9 mouse cellular contexts compared by ENCODE assay signal in genomic region chr6:12315070-12315909, GRCm38 (mm10).
DNase-seq lines count a peak whose midpoint lies in the region; ATAC-seq lines count a peak whose summit lies in the region.
"Had no signal": no experiment of that assay in that cellular context is flagged by ENCODE, and none has a peak within 500 bp of the region (broad histone marks: within the 10 kb centered on the region; RNA-seq: fewer than 3 reads in every experiment).

No protein-coding gene starts in this region.

- H3K9ac ChIP-seq in embryonic facial prominence, embryonic 11.5 days (replicated peaks; ENCODE audit: low read length): no peak overlapping the region
- H3K9ac ChIP-seq in hindbrain, embryonic 14.5 days: no peak overlapping the region
- H3K9ac ChIP-seq in neural tube, embryonic 13.5 days: no peak overlapping the region

- H3K9me3 ChIP-seq in embryonic facial prominence, embryonic 11.5 days (replicated peaks; ENCODE audit: control insufficient read depth, low read length): no peaks in the 10 kb centered on the region
- no peaks in the 10 kb centered on the region for H3K9me3 ChIP-seq in embryonic facial prominence, embryonic 10.5 days
- no peaks in the 10 kb centered on the region for H3K9me3 ChIP-seq in hindbrain, embryonic 14.5 days (ENCODE audit: control insufficient read depth, low read length)
- H3K9me3 ChIP-seq in neural tube, embryonic 13.5 days: no peaks in the 10 kb centered on the region

- 56% methylated on average over 7 of the region's 7 CpGs for whole genome bisulfite sequencing in embryonic facial prominence, embryonic 11.5 days
- 62% methylated on average over 7 of the region's 7 CpGs for WGBS in embryonic facial prominence, embryonic 10.5 days
- WGBS in hindbrain, embryonic 14.5 days: 58% methylated on average over 7 of the region's 7 CpGs
- WGBS in neural tube, embryonic 13.5 days: 54% methylated on average over 7 of the region's 7 CpGs

- no peak overlapping the region for H3K4me3 ChIP-seq in embryonic facial prominence, embryonic 11.5 days (ENCODE audit: low read depth, low read length)
- no peak overlapping the region for H3K4me3 ChIP-seq in embryonic facial prominence, embryonic 10.5 days
- H3K4me3 ChIP-seq in hindbrain, embryonic 14.5 days (replicated peaks; ENCODE audit: low read length): no peak overlapping the region
- H3K4me3 ChIP-seq in neural tube, embryonic 13.5 days: no peak overlapping the region
- H3K4me3 ChIP-seq: myocyte had no signal

- no peaks in the 10 kb centered on the region for H3K36me3 ChIP-seq in embryonic facial prominence, embryonic 11.5 days (replicated peaks; ENCODE audit: control insufficient read depth, insufficient read depth, low read depth, low read length)
- H3K36me3 ChIP-seq in embryonic facial prominence, embryonic 10.5 days (replicated peaks): no peaks in the 10 kb centered on the region
- H3K36me3 ChIP-seq in hindbrain, embryonic 14.5 days (replicated peaks; ENCODE audit: control insufficient read depth, insufficient read depth): 0 out of 2 replicates have a peak, but pooled peaks cover 2% of the 10 kb centered on the region
- H3K36me3 ChIP-seq in neural tube, embryonic 13.5 days: peaks cover 8% of the 10 kb centered on the region; the same call in 1 of the 2 replicates

- H3K4me2 ChIP-seq in embryonic facial prominence, embryonic 11.5 days (ENCODE audit: low read depth, low read length): no peak overlapping the region
- H3K4me2 ChIP-seq in hindbrain, embryonic 14.5 days (replicated peaks): no peak overlapping the region
- no peak overlapping the region for H3K4me2 ChIP-seq in neural tube, embryonic 13.5 days

- ATAC-seq in embryonic facial prominence, embryonic 11.5 days (replicated peaks; ENCODE audit: insufficient number of reproducible peaks, low FRiP score, low TSS enrichment, low read depth): no peak
- peak; percentile 60; the same call in 1 of the 2 replicates for ATAC-seq in hindbrain, embryonic 14.5 days (ENCODE audit: low FRiP score)
- peak; percentile 53 for ATAC-seq in neural tube, embryonic 13.5 days (ENCODE audit: low read depth)

- DNase-seq in embryonic facial prominence, embryonic 11.5 days (ENCODE audit: low spot score): peak; percentile 63
- DNase-seq in embryonic facial prominence, embryonic 10.5 days (ENCODE audit: low spot score): no peak
- DNase-seq in right cerebral cortex, adult 2 months (ENCODE audit: low spot score in 2 of 2): peak; percentile 41 to 54
- no peak for DNase-seq in right cerebral cortex, postnatal 25 days
- peak; percentile 76 for DNase-seq in hindbrain, embryonic 14.5 days (ENCODE audit: low spot score)
- DNase-seq in urinary bladder, postnatal 4 days (ENCODE audit: low spot score in 2 of 2): no peak
- no peak for DNase-seq in adrenal gland, adult 2 months

- no peaks in the 10 kb centered on the region for H3K27me3 ChIP-seq in embryonic facial prominence, embryonic 11.5 days (ENCODE audit: control insufficient read depth, insufficient read depth, low read length)
- H3K27me3 ChIP-seq in embryonic facial prominence, embryonic 10.5 days (replicated peaks; ENCODE audit: low read depth, poor library complexity, severe bottlenecking): no peaks in the 10 kb centered on the region
- no peaks in the 10 kb centered on the region for H3K27me3 ChIP-seq in hindbrain, embryonic 14.5 days (ENCODE audit: control insufficient read depth, insufficient read depth, low read length)
- H3K27me3 ChIP-seq in neural tube, embryonic 13.5 days: no peaks in the 10 kb centered on the region

- H3K27ac ChIP-seq in embryonic facial prominence, embryonic 11.5 days (replicated peaks; ENCODE audit: low read depth, low read length): no peak overlapping the region
- H3K27ac ChIP-seq in embryonic facial prominence, embryonic 10.5 days (replicated peaks): no peak overlapping the region
- H3K27ac ChIP-seq in hindbrain, embryonic 14.5 days: no peak overlapping the region
- 0 out of 2 replicates have a peak overlapping the region, but pooled peaks have one; percentile 19 for H3K27ac ChIP-seq in neural tube, embryonic 13.5 days (replicated peaks)

- H3K4me1 ChIP-seq in embryonic facial prominence, embryonic 11.5 days (ENCODE audit: control insufficient read depth, insufficient read depth, low read length): no peaks in the 10 kb centered on the region
- H3K4me1 ChIP-seq in embryonic facial prominence, embryonic 10.5 days: no peaks in the 10 kb centered on the region
- H3K4me1 ChIP-seq in hindbrain, embryonic 14.5 days (replicated peaks; ENCODE audit: control insufficient read depth, insufficient read depth, low read length): no peaks in the 10 kb centered on the region
- no peaks in the 10 kb centered on the region for H3K4me1 ChIP-seq in neural tube, embryonic 13.5 days (replicated peaks)

Comparison
In these comparisons a context has a peak if more than half of its experiments do, and no peak if none do; other contexts are left out.
1. DNase-seq: peak in embryonic facial prominence, embryonic 11.5 days (single experiment), right cerebral cortex, adult 2 months (2 of 2) and hindbrain, embryonic 14.5 days (single experiment); none in embryonic facial prominence, embryonic 10.5 days (single experiment), right cerebral cortex, postnatal 25 days (single experiment), urinary bladder, postnatal 4 days (0 of 2) and adrenal gland, adult 2 months (single experiment).